Mouse (Mus musculus) embryonic facial prominence, embryonic 11.5 days (tissue): Measurements from ENCODE around the gene Olfr631. TPM values are rescaled to one million over a fixed set of nuclear protein-coding genes. Genes with fewer than 3 reads are reported as not detected.

Experiments used
- ATAC-seq: fragments of 200-750 bp; cut with Nextera tagmentation; replicated peaks from 2 replicates; pipeline ENCODE4 v1.8.0; 2017; ENCODE audit warnings: low read depth; ENCODE audit not compliant: insufficient number of reproducible peaks, low FRiP score, low TSS enrichment
- DNase-seq: peaks from one replicate; pipeline ENCODE4 v3.0.0-alpha.2; 2015; ENCODE audit warnings: low spot score
- H3K27ac ChIP-seq: fragments of 300-500 bp; sonication (generic); replicated peaks from 2 replicates; pipeline ENCODE4 v1.5.1; 2014; ENCODE audit warnings: mild to moderate bottlenecking, low read depth, low read length, control low read depth
- H3K27me3 ChIP-seq: fragments of 300-500 bp; sonication (generic); 2 replicates; pipeline ENCODE4 v1.6.1; 2014; ENCODE audit warnings: mild to moderate bottlenecking, low read length, moderate library complexity, mixed read lengths; ENCODE audit not compliant: control insufficient read depth, insufficient read depth
- H3K36me3 ChIP-seq: fragments of 300-500 bp; sonication (generic); replicated peaks from 2 replicates; pipeline ENCODE4 v1.6.1; 2014; ENCODE audit warnings: low read depth, mild to moderate bottlenecking, low read length, moderate library complexity, mixed read lengths; ENCODE audit not compliant: control insufficient read depth, insufficient read depth
- H3K4me1 ChIP-seq: fragments of 300-500 bp; sonication (generic); 2 replicates; pipeline ENCODE4 v1.6.1; 2014; ENCODE audit warnings: low read length, mixed read lengths; ENCODE audit not compliant: control insufficient read depth, insufficient read depth
- H3K4me2 ChIP-seq: fragments of 300-500 bp; sonication (generic); 2 replicates; pipeline ENCODE4 v1.6.1; 2014; ENCODE audit warnings: low read depth, mild to moderate bottlenecking, control low read depth, low read length, moderate library complexity
- H3K4me3 ChIP-seq: fragments of 300-500 bp; sonication (generic); 2 replicates; pipeline ENCODE4 v1.5.1; 2014; ENCODE audit warnings: low read depth, low read length, control low read depth
- H3K9ac ChIP-seq: fragments of 300-500 bp; sonication (generic); replicated peaks from 2 replicates; pipeline ENCODE4 v1.6.1; 2014; ENCODE audit warnings: mild to moderate bottlenecking, control low read depth, low read length
- H3K9me3 ChIP-seq: fragments of 300-500 bp; sonication (generic); replicated peaks from 2 replicates; pipeline ENCODE4 v1.6.1; 2016; ENCODE audit warnings: mild to moderate bottlenecking, low read length, inconsistent platforms, mixed read lengths; ENCODE audit not compliant: control insufficient read depth
- WGBS: fragments of 180-500 bp; shearing (Covaris S2); extraction: QIAGEN DNeasy Blood & Tissue Kit; methylation state at CpG from one replicate; pipeline ENCODE4 v1.1.7; 2014; 5-methylcytosine and 5-hydroxymethylcytosine counted together
- polyA plus RNA-seq: library from polyadenylated mRNA; unstranded; fragments of >200 nt; fragmentation: Nextera tagmentation; extraction: Ambion mirVana; gene quantifications from 2 replicates; pipeline ENCODE4 v1.2.1, GENCODE M21; 2014

Gene Olfr631
- not detected in 2 replicates for polyA plus RNA-seq

DNA sequence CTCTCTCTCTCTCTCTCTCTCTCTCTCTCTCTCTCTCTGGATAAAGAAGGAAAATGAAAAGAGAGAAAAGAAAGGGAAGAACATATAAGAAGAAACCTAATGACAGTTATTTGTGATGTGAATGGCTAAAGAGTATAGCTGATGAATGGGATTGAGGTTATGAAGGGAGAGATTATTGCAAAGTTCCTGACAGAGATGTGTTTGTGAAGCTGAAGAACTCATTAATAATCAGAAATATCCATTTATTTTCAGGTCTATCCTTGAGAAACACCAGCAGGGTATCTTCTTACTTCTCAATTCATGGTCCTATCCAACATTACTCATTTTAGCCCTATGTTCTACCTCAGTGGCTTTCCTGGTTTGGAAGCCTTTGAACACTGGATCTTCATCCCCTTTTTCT is at the start of gene Olfr631:
Gene Olfr631 (plus strand): TSS at position 301 of the 400 bp plus-strand sequence.
- Histone ChIP-seq H3K36me3 (no peaks in the 10 kb centered on the region), H3K4me3 (no peak within 1 kb of the TSS), H3K9me3 (no peaks in the 10 kb centered on the region), H3K9ac (no peak within 1 kb of the TSS), H3K27me3 (no peaks in the 10 kb centered on the region), H3K4me1 (no peaks in the 10 kb centered on the region), H3K27ac (no peak within 1 kb of the TSS), H3K4me2 (no peak within 1 kb of the TSS)
- no peak for DNase-seq
- ATAC-seq, result no peak

GRCm38 (mm10) chr7:103886152-103886551 is 42.5 kb upstream of the Olfr631 start, which contains the start of gene Olfr66:
TSS of gene Olfr66 (minus strand) at chr7:103886252.
- no peaks in the 10 kb centered on the region for H3K4me1 ChIP-seq
- H3K27me3 ChIP-seq, result no peaks in the 10 kb centered on the region
- no peak for DNase-seq
- no peak for ATAC-seq
- no peak within 1 kb of the TSS for H3K4me2 ChIP-seq
- H3K9me3 ChIP-seq, result no peaks in the 10 kb centered on the region
- no peak within 1 kb of the TSS for H3K27ac ChIP-seq
- H3K9ac ChIP-seq, result no peak within 1 kb of the TSS
- no peaks in the 10 kb centered on the region for H3K36me3 ChIP-seq
- no peak within 1 kb of the TSS for H3K4me3 ChIP-seq

- H3K27ac ChIP-seq, result no peak within 1 kb of the TSS
- no peak within 1 kb of the TSS for H3K4me2 ChIP-seq
- H3K9me3 ChIP-seq, result no peaks in the 10 kb centered on the region
- no peak for DNase-seq
- ATAC-seq, result no peak
- H3K4me3 ChIP-seq, result no peak within 1 kb of the TSS
- no peaks in the 10 kb centered on the region for H3K4me1 ChIP-seq
- no peaks in the 10 kb centered on the region for H3K27me3 ChIP-seq
- WGBS, result 72% methylated on average over 1 of the region's 1 CpGs
- H3K36me3 ChIP-seq, result no peaks in the 10 kb centered on the region
- H3K9ac ChIP-seq, result no peak within 1 kb of the TSS
These were observed 34.2 kb upstream of the Olfr631 start, which contains the start of gene Olfr64 for GRCm38 (mm10) chr7:103894385-103894784. TSS of gene Olfr64 (minus strand) at chr7:103894485.

DNA sequence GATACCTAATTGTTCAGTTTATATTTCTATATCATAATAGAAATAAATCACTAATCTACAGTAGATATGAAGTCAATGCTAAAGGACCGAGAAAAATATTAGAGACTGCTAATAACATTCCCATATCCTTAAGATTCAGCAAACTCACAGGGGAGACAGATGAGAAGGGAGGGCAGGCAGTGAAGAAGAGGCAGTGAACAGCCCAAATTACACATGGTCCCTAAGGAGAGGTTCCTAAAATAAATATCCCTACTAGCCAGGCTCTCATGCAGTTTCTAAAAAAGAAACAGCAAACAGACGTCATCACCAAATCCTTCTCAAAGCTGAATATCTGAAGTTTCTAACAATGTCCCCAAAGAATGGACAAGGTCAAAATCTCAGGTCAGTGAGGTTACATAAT is 25.4 kb upstream of the Olfr631 start, which contains the start of gene Olfr65:
Gene Olfr65 (plus strand): TSS at position 301 of the 400 bp plus-strand sequence.
- Histone ChIP-seq H3K9ac (no peak within 1 kb of the TSS), H3K36me3 (no peaks in the 10 kb centered on the region), H3K4me2 (no peak within 1 kb of the TSS), H3K4me3 (no peak within 1 kb of the TSS), H3K9me3 (no peaks in the 10 kb centered on the region), H3K27me3 (no peaks in the 10 kb centered on the region), H3K4me1 (no peaks in the 10 kb centered on the region), H3K27ac (no peak within 1 kb of the TSS)
- 68% methylated on average over 2 of the region's 2 CpGs for WGBS
- ATAC-seq (no peak), DNase-seq (no peak)

GRCm38 (mm10) chr7:103910047-103910446 is 18.6 kb upstream of the Olfr631 start:
- Histone ChIP-seq H3K4me1 (no peaks in the 10 kb centered on the region), H3K4me3 (no peak overlapping the region), H3K9me3 (no peaks in the 10 kb centered on the region), H3K36me3 (no peaks in the 10 kb centered on the region), H3K4me2 (no peak overlapping the region), H3K27ac (no peak overlapping the region), H3K27me3 (no peaks in the 10 kb centered on the region), H3K9ac (no peak overlapping the region)
- DNase-seq (peak; percentile 1), ATAC-seq (no peak)
- 28% methylated on average over 3 of the region's 3 CpGs for WGBS

- no peaks in the 10 kb centered on the region for H3K4me1 ChIP-seq
- no peak overlapping the region for H3K27ac ChIP-seq
- peak; percentile 47 for DNase-seq
- WGBS, result 41% methylated on average over 8 of the region's 8 CpGs
- no peak overlapping the region for H3K4me3 ChIP-seq
- no peak overlapping the region for H3K9ac ChIP-seq
- ATAC-seq, result no peak
- H3K27me3 ChIP-seq, result no peaks in the 10 kb centered on the region
- H3K36me3 ChIP-seq, result no peaks in the 10 kb centered on the region
- no peaks in the 10 kb centered on the region for H3K9me3 ChIP-seq
- no peak overlapping the region for H3K4me2 ChIP-seq
These were observed 15.6 kb upstream of the Olfr631 start for GRCm38 (mm10) chr7:103912969-103913511.

DNA sequence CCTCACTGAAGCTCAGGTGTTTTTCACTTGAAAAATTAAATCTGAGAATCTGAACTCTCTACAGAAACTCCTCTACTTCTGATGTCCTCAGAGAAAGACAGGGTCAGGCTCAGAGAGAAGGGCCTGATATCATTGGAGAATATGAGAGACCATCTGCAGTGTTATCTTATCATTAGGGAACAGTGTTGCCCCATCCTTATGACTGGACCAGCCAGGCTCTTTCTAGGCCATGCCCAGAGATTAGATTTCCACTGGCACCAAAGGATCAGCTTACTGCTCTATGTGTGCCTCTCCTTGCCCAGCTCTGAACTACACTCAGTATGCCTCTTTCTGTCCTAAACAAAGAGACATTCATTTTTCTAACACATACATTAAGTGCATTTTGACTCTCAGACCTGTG is 13.3 kb upstream of the Olfr631 start:
- Histone ChIP-seq H3K9me3 (no peaks in the 10 kb centered on the region), H3K36me3 (no peaks in the 10 kb centered on the region), H3K4me2 (no peak overlapping the region), H3K4me1 (no peaks in the 10 kb centered on the region), H3K27me3 (no peaks in the 10 kb centered on the region), H3K4me3 (no peak overlapping the region), H3K9ac (no peak overlapping the region), H3K27ac (no peak overlapping the region)
- DNase-seq (no peak), ATAC-seq (no peak)

- WGBS, result 84% methylated on average over 2 of the region's 2 CpGs
These were observed 5.6 kb downstream of the Olfr631 start, which contains the start of gene Olfr632 for GRCm38 (mm10) chr7:103934264-103934663. TSS of gene Olfr632 (plus strand) at chr7:103934347.

More at GRCm38 (mm10) chr7:103934264-103934663, 5.6 kb downstream of the Olfr631 start, which contains the start of gene Olfr632:
- Histone ChIP-seq H3K36me3 (no peaks in the 10 kb centered on the region), H3K4me3 (no peak within 1 kb of the TSS), H3K9ac (no peak within 1 kb of the TSS), H3K4me2 (no peak within 1 kb of the TSS), H3K9me3 (no peaks in the 10 kb centered on the region), H3K27me3 (no peaks in the 10 kb centered on the region), H3K4me1 (no peaks in the 10 kb centered on the region), H3K27ac (no peak within 1 kb of the TSS)
- ATAC-seq (no peak), DNase-seq (no peak)
